Mouse (Mus musculus) forebrain, postnatal 0 days (tissue): Measurements from ENCODE around the gene Syn3. TPM values are rescaled to one million over a fixed set of nuclear protein-coding genes. Genes with fewer than 3 reads are reported as not detected.

Source experiments
- ATAC-seq: fragments of 200-750 bp; cut with Nextera tagmentation; 2 replicates; pipeline ENCODE4 v1.8.0; 2017; ENCODE audit warnings: mild to moderate bottlenecking, moderate library complexity
- DNase-seq: peaks from one replicate; pipeline ENCODE4 v3.0.0-alpha.2; 2015
- H3K27ac ChIP-seq: fragments of 300-500 bp; sonication (generic); 2 replicates; pipeline ENCODE4 v1.5.1; 2014; ENCODE audit warnings: low read depth, mild to moderate bottlenecking, antibody characterized with exemption, low read length, moderate library complexity, mixed read lengths
- H3K27me3 ChIP-seq: fragments of 300-500 bp; sonication (generic); 2 replicates; pipeline ENCODE4 v1.6.1; 2014; ENCODE audit warnings: mild to moderate bottlenecking, low read length, mixed read lengths; ENCODE audit not compliant: insufficient read depth
- H3K36me3 ChIP-seq: fragments of 300-500 bp; sonication (generic); 2 replicates; pipeline ENCODE4 v1.6.1; 2014; ENCODE audit warnings: mild to moderate bottlenecking, moderate library complexity; ENCODE audit not compliant: insufficient read depth
- H3K4me1 ChIP-seq: fragments of 300-500 bp; sonication (generic); 2 replicates; pipeline ENCODE4 v1.6.1; 2014; ENCODE audit warnings: antibody characterized with exemption; ENCODE audit not compliant: insufficient read depth
- H3K4me2 ChIP-seq: fragments of 300-500 bp; sonication (generic); 2 replicates; pipeline ENCODE4 v1.6.1; 2014; ENCODE audit warnings: low read depth, mild to moderate bottlenecking, moderate library complexity
- H3K4me3 ChIP-seq: fragments of 300-500 bp; sonication (generic); 2 replicates; pipeline ENCODE4 v1.5.1; 2014; ENCODE audit warnings: low read depth, low read length, mixed read lengths
- H3K9ac ChIP-seq: fragments of 300-500 bp; sonication (generic); 2 replicates; pipeline ENCODE4 v1.6.1; 2014; ENCODE audit warnings: mild to moderate bottlenecking
- H3K9me3 ChIP-seq: fragments of 300-500 bp; sonication (generic); 2 replicates; pipeline ENCODE4 v1.6.1; 2016; ENCODE audit warnings: low read length
- CTCF ChIP-seq: sonication (generic); IDR thresholded peaks from 2 replicates; pipeline ENCODE4 v1.5.1; 2016; ENCODE audit warnings: antibody characterized with exemption, control low read depth, low read depth
- WGBS: fragments of 180-500 bp; shearing (Covaris S2); extraction: QIAGEN DNeasy Blood & Tissue Kit; methylation state at CpG from one replicate; pipeline ENCODE4 v1.1.7; 2014; 5-methylcytosine and 5-hydroxymethylcytosine counted together
- polyA plus RNA-seq: library from polyadenylated mRNA; unstranded; fragments of >200 nt; fragmentation: Nextera tagmentation; extraction: Ambion mirVana; gene quantifications from 2 replicates; pipeline ENCODE4 v1.2.1, GENCODE M21; 2015
- total RNA-seq: library from RNA; depleted of rRNA; stranded (reverse); fragments of >200 nt; gene quantifications from 2 replicates; pipeline ENCODE4 v1.2.3, GENCODE M21; 2014

Syn3 gene
- total and polyA plus RNA-seq, 2 experiments from 2014 or later: 16.4 to 47.6 TPM

DNA sequence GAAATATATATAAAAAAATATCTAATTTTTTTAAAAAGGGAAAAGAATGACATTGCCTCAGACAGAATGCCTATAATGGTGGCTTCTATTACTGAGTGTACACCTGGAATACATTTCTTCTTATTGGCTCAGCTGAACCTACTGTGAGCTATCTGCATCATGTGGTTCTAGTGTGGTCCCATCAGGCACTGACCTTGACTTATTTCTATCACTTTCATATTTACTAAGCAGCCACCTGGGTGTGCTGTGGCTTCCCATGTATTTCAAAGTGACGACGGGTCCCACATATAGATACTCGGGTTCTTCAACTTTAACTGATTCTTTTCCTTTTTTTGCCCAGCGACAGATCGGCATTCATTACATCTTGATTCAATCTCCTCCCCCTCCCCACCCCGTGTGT lies 255.2 kb downstream of the Syn3 start:
- no peak for ATAC-seq
- no peak overlapping the region for H3K9ac ChIP-seq
- H3K4me3 ChIP-seq: no peak overlapping the region
- WGBS: 93% methylated on average over 6 of the region's 6 CpGs
- H3K36me3 ChIP-seq: no peaks in the 10 kb centered on the region
- H3K4me2 ChIP-seq: no peak overlapping the region
- no peaks in the 10 kb centered on the region for H3K9me3 ChIP-seq
- H3K27me3 ChIP-seq: no peaks in the 10 kb centered on the region
- no peaks in the 10 kb centered on the region for H3K4me1 ChIP-seq
- H3K27ac ChIP-seq: no peak overlapping the region
- no peak for DNase-seq
- TF ChIP-seq CTCF: no peak

DNA sequence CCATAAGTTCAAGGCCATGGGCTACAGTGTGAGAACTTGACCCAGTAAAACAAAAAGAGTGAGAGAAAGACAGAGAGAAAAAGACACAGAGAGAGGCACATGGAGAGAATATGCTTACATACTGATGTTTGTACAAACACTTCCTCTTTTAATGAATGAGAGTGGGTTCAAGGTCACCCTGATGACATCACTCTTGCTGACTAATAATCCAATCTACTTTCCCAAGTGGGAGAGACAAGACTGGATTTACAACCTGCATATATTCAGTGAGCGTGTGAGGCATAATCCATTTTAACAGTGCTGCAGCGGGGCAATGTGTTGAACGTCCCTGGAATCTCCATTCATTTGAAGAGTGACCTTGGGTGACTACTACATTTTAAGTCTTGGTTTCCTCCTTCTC lies 256.0 kb downstream of the Syn3 start:
- H3K4me3 ChIP-seq: no peak overlapping the region
- H3K9me3 ChIP-seq: no peaks in the 10 kb centered on the region
- 87% methylated on average over 3 of the region's 3 CpGs for WGBS
- no peaks in the 10 kb centered on the region for H3K4me1 ChIP-seq
- ATAC-seq: no peak
- no peaks in the 10 kb centered on the region for H3K27me3 ChIP-seq
- no peak overlapping the region for H3K9ac ChIP-seq
- no peak overlapping the region for H3K4me2 ChIP-seq
- H3K36me3 ChIP-seq: no peaks in the 10 kb centered on the region
- H3K27ac ChIP-seq: no peak overlapping the region
- TF ChIP-seq CTCF: no peak
- DNase-seq: no peak

DNA sequence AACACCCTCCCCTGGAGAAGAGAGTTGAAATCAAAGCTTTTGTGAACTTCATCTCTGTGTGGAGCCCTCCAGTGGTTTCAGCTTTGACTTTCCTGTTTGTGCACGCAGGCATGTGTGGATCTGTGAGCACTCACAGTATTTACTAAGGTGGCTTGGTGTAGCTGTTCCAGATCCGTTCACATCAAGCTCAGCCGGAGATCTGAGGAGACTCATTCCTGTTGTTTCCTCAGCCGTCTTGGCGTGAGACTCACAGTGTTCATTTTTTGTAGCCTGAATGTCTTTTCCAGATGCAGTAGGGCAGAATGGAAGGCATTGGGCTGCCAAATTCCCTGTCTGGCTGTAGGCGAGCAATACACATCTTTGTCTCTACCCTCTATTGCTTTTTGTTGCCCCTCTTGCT lies 268.7 kb downstream of the Syn3 start:
- Histone ChIP-seq H3K4me2 (no peak overlapping the region), H3K9ac (no peak overlapping the region), H3K9me3 (no peaks in the 10 kb centered on the region), H3K27ac (no peak overlapping the region), H3K4me1 (no peaks in the 10 kb centered on the region), H3K27me3 (no peaks in the 10 kb centered on the region), H3K36me3 (no peaks in the 10 kb centered on the region), H3K4me3 (no peak overlapping the region)
- ATAC-seq: no peak
- WGBS: 74% methylated on average over 6 of the region's 6 CpGs
- no peak for DNase-seq
- TF ChIP-seq CTCF: no peak

DNA sequence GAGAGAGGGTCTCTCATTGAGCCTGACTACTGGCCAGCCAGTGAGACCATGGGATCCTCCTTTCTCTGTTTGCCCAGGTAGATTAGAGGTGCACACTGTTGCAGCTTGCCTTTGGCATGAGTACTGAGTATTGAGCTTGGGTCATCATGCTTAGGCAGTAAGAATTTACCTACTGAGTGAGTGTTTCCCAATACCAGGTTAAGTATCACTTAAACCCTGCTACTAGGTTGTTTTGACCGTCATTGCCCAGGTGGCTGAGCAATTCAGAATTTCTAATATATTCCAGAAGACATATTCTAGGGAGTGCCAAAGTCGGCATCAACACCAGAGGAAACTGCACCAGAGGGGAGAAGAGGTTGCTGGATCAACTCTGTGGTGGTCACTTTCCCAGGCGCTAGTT lies 273.2 kb downstream of the Syn3 start:
- 89% methylated on average over 3 of the region's 3 CpGs for WGBS
- no peak for ATAC-seq

DNA sequence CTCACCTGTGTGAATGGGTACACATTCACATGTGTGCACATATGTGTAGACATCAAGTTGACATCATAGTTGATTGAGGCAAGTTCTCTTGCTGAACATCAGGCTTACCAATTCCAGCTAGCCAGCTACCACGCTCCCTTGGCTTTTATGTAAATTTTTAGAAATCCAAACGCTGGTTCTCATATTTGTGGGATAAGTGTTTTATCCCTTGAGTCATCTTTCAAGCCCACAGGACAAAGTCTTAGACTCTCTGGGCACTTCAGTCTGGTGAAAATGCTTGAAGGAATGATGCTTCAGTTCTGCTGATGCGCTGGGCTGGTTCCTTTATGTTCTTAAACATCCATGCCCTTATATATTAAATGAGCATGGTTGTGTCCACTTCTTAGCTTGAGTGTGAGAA lies 279.7 kb downstream of the Syn3 start:
- no peak for ATAC-seq
- Histone ChIP-seq H3K4me1 (no peaks in the 10 kb centered on the region), H3K9ac (no peak overlapping the region), H3K9me3 (no peaks in the 10 kb centered on the region), H3K27ac (no peak overlapping the region), H3K4me3 (no peak overlapping the region), H3K4me2 (no peak overlapping the region), H3K36me3 (no peaks in the 10 kb centered on the region), H3K27me3 (no peaks in the 10 kb centered on the region)
- no peak for TF ChIP-seq CTCF
- no peak for DNase-seq
- 96% methylated on average over 3 of the region's 3 CpGs for WGBS

More for the DNA sequence above, 273.2 kb downstream of the Syn3 start:
- H3K27ac ChIP-seq: no peak overlapping the region
- H3K4me1 ChIP-seq: no peaks in the 10 kb centered on the region
- no peaks in the 10 kb centered on the region for H3K27me3 ChIP-seq
- H3K4me2 ChIP-seq: no peak overlapping the region
- H3K9me3 ChIP-seq: no peaks in the 10 kb centered on the region
- H3K36me3 ChIP-seq: no peaks in the 10 kb centered on the region
- no peak overlapping the region for H3K4me3 ChIP-seq
- no peak for TF ChIP-seq CTCF
- H3K9ac ChIP-seq: no peak overlapping the region
- no peak for DNase-seq

DNA sequence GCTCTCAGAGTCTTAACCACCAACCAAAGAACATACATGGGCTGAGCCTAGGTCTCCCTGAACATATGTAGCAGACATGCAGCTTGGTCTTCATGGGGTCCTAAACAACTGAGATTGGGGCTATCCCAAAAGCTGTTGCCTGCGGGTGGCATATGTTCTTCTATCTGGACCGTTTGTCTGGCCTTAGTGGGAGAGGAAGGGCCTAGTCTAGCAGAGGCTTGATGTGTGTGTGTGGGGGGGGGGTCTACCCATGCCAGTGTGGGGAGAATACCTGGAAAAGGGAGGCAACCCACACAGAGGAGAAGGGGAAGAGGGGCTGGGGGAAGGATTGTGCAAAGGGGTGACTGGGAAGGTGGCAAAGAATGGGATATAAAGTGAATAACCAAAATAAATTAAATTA lies 281.9 kb downstream of the Syn3 start:
- Histone ChIP-seq H3K9me3 (no peaks in the 10 kb centered on the region), H3K4me1 (no peaks in the 10 kb centered on the region), H3K36me3 (no peaks in the 10 kb centered on the region), H3K4me3 (no peak overlapping the region), H3K4me2 (no peak overlapping the region), H3K9ac (no peak overlapping the region), H3K27me3 (no peaks in the 10 kb centered on the region), H3K27ac (no peak overlapping the region)
- ATAC-seq (no peak), DNase-seq (no peak)
- no peak for TF ChIP-seq CTCF
- WGBS: 93% methylated on average over 2 of the region's 2 CpGs

DNA sequence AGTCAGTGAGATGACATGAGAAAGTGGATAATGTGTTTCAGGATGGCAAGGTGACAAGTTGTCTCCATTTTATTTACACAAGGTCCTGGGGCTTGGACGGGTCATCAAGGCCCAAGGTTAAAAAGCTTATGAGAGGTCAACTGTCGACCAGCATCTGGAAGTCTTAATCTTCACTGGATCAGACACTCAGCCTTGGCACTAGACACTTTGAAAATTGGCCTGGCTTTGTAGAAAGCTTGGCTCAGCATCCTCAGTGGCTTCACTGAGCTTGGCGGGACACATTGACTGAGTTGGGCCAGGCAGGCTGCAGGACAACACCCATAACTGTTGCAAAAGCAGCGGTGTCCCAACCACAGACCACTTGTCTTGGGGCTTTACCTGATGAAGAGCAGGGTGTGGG lies 286.6 kb downstream of the Syn3 start:
- DNase-seq (no peak), ATAC-seq (no peak)
- no peak overlapping the region for H3K4me3 ChIP-seq
- no peaks in the 10 kb centered on the region for H3K27me3 ChIP-seq
- H3K4me2 ChIP-seq: no peak overlapping the region
- 87% methylated on average over 4 of the region's 4 CpGs for WGBS
- H3K9me3 ChIP-seq: no peaks in the 10 kb centered on the region
- H3K4me1 ChIP-seq: no peaks in the 10 kb centered on the region
- H3K36me3 ChIP-seq: no peaks in the 10 kb centered on the region
- H3K9ac ChIP-seq: no peak overlapping the region
- TF ChIP-seq CTCF: no peak
- no peak overlapping the region for H3K27ac ChIP-seq

DNA sequence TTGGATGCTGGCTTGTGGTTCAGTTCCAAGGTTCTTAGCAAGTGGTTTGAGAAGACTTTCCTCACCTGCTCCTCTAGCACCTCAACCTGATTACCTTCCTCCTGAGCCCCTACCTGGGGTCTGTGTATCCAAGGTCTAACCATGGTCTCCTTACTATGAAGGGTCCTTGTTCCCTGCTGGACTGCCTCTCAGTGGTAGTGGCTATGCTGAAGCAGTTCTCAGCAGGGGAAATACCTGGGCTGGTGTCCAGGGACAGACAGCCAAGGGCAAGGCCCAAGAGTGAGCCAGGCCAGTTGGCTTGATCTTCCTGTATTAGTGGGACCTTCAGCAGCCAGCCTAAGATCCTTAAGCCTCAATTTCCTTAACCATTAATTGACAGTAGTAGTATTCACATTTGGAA lies 294.8 kb downstream of the Syn3 start:
- no peak for TF ChIP-seq CTCF
- no peaks in the 10 kb centered on the region for H3K4me1 ChIP-seq
- no peaks in the 10 kb centered on the region for H3K9me3 ChIP-seq
- H3K9ac ChIP-seq: no peak overlapping the region
- no peaks in the 10 kb centered on the region for H3K36me3 ChIP-seq
- ATAC-seq: no peak
- H3K4me2 ChIP-seq: no peak overlapping the region
- no peaks in the 10 kb centered on the region for H3K27me3 ChIP-seq
- H3K27ac ChIP-seq: no peak overlapping the region
- H3K4me3 ChIP-seq: no peak overlapping the region
- no peak for DNase-seq
